Mouse (Mus musculus) frontal cortex, adult 2 months (tissue): ENCODE data around the gene 2010111I01Rik. TPM values are rescaled to one million over a fixed set of nuclear protein-coding genes. Genes with fewer than 3 reads are reported as not detected.

Experiments used
- DNase-seq, 2 experiments: peaks; one replicate each; pipeline ENCODE4 v3.0.0; 2022; ENCODE audit warnings: low spot score in 1 of 2; ENCODE audit errors: extremely low spot score in 1 of 2
- polyA plus RNA-seq: library from polyadenylated mRNA; depleted of rRNA; stranded (reverse); fragments of >200 nt; gene quantifications from 2 replicates; pipeline ENCODE4 v1.2.3, GENCODE M21; 2012

2010111I01Rik gene
- polyA plus RNA-seq, 1 experiment = 95.5 TPM

GRCm38 (mm10) chr13:63108601-63109000 is 143.9 kb downstream of the 2010111I01Rik start:
- DNase-seq = peak in 1 of 2 experiments; percentile 42

- no peak for DNase-seq
These were observed 146.8 kb downstream of the 2010111I01Rik start for GRCm38 (mm10) chr13:63111297-63112042.

DNA sequence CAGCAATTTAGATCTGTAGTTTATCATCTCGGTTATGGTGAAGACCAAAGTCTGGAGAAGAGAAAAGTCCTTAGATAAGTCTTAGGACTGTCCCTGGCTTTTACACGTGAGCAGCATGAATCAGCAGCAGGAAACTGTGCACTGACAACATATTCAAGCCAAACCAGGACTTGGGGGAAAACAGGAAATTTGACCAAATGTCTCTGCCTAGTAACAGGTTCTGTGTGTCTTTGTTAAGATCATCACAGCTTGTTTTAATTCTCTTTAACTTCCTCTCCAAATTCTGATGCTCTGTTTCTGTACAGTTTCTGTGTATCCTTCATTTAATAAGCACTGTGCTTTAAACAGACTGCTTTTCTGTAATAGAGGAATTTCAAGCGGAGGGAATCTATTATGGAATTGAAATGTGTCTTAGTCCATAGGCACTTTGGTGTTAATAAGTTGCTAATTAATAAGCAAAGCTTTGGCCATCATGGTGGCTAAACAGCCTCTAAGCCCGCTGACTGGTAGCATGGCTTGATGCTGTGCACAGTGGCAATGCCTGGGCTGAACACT is 147.4 kb downstream of the 2010111I01Rik start:
- no peak for DNase-seq

GRCm38 (mm10) chr13:63112598-63113372 is 148.1 kb downstream of the 2010111I01Rik start:
- DNase-seq = peak in 1 of 2 experiments; percentile 40

DNA sequence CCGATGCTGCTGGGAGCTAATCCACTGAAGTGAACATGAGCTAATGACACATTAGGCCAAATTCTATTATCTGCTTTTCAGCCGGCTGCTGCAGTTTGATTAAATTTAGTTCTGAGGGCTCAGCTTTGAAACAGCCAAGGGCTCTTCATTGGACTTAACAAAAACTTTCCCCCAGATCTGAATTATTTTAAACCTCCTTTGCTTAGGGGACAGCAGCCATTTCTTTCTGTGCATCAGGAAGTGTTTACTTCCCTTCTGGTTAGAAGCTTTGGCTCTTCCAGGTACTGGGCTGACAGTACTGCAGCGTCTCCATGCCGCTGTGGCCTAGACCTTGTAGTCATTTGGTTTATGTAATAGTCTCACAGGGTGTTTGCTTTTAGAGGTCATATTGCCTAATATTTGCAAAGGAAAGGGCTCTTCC is 149.2 kb downstream of the 2010111I01Rik start:
- no peak for DNase-seq

DNA sequence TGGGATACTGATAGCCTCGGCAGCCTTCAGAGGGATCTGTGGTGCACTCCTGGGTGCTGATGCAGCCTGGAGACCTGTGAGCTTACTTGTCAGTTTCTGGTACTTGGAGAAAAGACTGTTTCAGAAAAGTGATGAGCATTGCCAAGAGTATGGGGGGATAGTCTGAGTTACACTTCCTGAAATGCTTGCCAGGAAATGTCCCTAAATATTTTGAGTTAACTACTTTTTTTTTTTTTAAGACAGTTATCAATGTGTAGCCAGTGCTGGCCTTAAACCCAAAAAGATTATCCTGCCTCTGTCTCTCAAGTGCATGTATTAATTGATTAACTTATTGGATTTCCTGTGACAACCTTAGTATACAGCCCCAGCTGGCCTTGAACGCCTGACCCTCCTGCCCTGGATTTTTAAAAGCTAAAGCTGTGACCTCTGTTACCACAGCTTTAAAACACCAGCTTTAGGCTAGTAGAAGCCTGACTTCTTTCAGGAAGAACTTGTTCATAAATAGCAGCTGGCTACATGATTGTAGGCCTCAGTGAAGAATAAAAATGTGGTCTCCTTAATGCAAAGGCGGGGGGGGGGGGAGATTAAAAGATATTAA is 150.6 kb downstream of the 2010111I01Rik start:
- no peak for DNase-seq

DNA sequence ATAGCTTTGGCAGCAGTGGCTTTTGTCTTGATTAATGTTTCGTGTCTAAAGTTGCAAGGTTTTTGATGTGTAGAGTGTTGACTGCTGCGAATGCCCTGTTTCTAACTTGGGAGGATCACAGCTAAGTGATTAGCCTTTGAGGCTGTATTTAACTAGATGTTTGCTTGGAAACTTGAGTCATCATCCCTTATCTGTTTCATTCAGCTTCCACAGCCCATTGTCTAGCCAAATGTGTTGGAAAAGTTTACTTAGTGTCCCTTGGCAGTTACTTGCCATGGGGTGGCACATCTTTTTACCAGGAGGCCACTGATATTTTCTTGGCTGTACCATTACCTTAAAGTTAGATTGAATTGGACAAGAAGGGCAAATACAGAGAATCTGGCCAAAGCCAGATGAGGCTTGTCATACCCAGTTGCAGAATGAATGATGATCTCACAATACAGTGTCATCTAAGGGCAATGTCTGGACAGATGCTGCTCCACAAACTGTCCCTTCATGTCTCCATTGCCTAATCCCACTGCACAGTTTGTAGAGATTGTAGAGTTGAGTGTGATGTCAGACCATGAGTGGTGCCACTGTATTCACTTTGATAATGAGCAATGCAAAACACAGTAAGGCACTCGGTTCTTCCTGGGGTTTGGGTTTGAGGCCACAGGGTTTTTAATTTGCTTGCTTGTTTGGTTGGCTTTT is 152.9 kb downstream of the 2010111I01Rik start:
- no peak for DNase-seq

- DNase-seq = no peak
These were observed 154.0 kb downstream of the 2010111I01Rik start for GRCm38 (mm10) chr13:63118682-63119081.

DNA sequence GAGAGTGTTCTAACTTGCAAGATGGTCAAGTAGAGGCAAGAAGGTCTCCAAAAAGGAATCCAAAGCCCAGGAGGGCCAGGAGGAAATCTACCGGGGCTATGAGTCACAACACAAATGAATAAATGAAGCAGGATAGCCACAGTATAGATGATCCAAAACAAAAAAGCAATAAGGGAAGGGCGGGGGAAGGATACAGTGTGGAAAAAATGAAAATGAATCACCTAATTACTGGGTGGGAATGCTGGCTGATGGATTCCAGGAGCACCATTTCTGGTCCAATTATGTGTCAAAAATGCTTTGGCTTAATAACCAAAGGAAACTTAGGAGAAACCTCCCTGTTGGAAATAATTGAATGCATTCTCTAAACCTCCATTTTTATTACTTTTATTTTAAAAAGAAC is 155.6 kb downstream of the 2010111I01Rik start:
- DNase-seq = no peak

- no peak for DNase-seq
These were observed 157.1 kb downstream of the 2010111I01Rik start for GRCm38 (mm10) chr13:63121747-63122146.

- DNase-seq = no peak
These were observed 161.5 kb downstream of the 2010111I01Rik start for GRCm38 (mm10) chr13:63126206-63126605.

DNA sequence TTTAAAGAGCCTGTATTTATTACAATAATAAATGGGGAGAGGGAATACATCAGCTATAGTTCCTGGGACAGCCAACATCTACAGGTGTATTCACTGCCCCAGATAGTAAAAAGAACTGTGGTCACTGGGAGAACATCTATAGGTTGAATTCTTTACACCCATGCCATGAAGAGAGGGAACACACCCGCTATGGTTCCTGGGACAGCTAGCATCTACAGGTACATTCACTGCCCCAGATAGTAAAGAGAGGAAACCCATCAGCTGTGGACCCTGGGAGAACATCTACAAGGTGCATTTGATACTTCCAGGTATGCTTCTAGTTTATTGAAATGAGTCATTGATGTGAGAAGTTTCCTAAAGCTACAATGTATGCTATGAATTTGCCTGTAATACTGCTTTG is 162.8 kb downstream of the 2010111I01Rik start:
- DNase-seq = no peak

GRCm38 (mm10) chr13:63134879-63135421 is 170.3 kb downstream of the 2010111I01Rik start:
- no peak for DNase-seq

DNA sequence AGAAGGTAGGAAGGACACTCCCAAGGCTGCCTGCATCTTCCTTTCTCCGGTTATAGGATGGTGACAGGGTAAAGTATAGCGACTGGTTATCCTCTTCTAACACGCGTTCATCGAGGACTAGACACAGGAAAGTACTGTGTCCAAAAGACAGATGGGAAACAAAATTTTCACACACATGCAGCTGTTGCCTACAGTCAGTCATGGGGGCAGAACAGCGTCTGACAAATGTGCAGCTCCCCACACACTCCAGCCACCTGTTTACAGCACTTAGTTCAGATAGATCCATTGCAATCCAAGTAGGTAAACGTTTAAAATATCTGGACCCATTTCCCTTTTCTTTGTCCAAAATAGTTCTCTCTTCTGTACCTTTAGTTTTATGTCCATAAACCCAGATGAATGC is 171.3 kb downstream of the 2010111I01Rik start:
- no peak for DNase-seq

- no peak for DNase-seq
These were observed 172.1 kb downstream of the 2010111I01Rik start for GRCm38 (mm10) chr13:63136775-63137174.

DNA sequence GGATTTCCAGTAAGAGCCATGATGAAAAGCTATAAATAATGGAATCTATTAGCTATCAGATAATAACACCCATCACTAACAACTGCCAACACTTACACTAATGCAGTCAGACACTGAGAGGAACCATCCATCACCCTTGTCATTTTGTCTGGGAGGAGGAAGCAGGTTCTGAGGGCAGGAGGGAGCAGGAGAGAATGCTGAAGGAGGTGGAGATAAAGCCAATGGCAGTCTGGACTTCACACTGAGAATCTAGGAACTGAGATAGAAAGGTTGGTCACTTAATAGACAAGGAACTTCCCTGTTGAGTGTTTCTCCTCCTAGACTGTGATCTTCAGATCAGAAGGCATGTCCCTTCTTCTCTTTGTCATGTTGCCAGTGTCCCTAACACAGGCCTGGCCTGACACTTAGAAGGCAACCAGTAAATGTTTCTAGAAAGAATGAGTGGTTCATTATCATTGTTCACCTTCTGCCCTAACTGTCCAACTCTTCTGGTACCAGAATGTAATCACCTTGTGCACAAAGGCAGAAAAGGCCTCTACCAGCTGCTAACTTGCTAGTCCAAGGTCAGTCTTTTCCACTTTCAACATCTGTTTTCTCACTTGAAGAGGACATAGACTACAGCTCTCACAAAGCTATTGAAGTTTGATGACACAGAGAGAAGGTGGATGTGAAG is 173.8 kb downstream of the 2010111I01Rik start:
- no peak for DNase-seq

- DNase-seq = no peak
These were observed 175.0 kb downstream of the 2010111I01Rik start for GRCm38 (mm10) chr13:63139463-63140226.

GRCm38 (mm10) chr13:63140784-63141183 is 176.1 kb downstream of the 2010111I01Rik start:
- DNase-seq = no peak

DNA sequence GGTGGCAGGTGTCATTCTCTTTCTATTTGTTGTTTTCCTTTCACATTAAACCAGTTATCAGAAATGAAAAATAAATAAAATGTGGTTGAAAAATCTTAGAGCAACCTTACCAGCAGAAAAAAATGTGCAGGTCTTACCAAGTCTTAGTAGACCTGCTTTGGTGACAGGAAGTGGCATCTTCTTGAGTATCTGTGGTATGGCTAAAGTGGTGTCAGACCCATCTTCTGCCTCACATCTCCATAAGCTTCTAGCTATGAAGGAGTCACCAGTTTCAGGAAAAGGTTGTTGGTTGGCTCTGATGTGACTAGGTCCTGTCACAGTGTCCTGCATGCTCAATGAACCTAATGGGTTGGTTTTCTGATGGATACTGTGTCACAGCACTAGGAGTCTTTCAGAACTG is 176.6 kb downstream of the 2010111I01Rik start:
- no peak for DNase-seq
